Mouse (Mus musculus) 3134 (cell line): ENCODE measurements around the gene Iqcf5.
"Not testable (repeated sequence)": the region's sequence is repeated elsewhere in the genome, so short reads cannot be mapped to it uniquely, and the experiment has no call there.

Experiments
- DNase-seq: peaks from one replicate; pipeline ENCODE4 v3.0.0-alpha.2; 2011; ENCODE audit warnings: low spot score; ENCODE audit not compliant: insufficient read length; ENCODE audit errors: extremely low read depth

Gene Iqcf5

GRCm38 (mm10) chr9:106481075-106481474 is 33.3 kb upstream of the Iqcf5 start:
- DNase-seq = no peak

GRCm38 (mm10) chr9:106481676-106482075 is 32.7 kb upstream of the Iqcf5 start:
- no peak for DNase-seq

GRCm38 (mm10) chr9:106482578-106483115 is 31.7 kb upstream of the Iqcf5 start:
- no peak for DNase-seq

GRCm38 (mm10) chr9:106483136-106483535 is 31.2 kb upstream of the Iqcf5 start:
- no peak for DNase-seq

GRCm38 (mm10) chr9:106483606-106484005 is 30.8 kb upstream of the Iqcf5 start:
- no peak for DNase-seq

GRCm38 (mm10) chr9:106485076-106485475 is 29.3 kb upstream of the Iqcf5 start:
- no peak for DNase-seq

- DNase-seq = not testable (repeated sequence)
Measured at GRCm38 (mm10) chr9:106487602-106488001, 26.8 kb upstream of the Iqcf5 start.

- DNase-seq = no peak
Measured at GRCm38 (mm10) chr9:106499667-106500066, 14.7 kb upstream of the Iqcf5 start, which contains the start of gene Iqcf1. Gene Iqcf1, plus strand, starts transcription at chr9:106499967.

- no peak for DNase-seq
Measured at GRCm38 (mm10) chr9:106501846-106502245, 12.5 kb upstream of the Iqcf5 start.

- DNase-seq = no peak
Measured at GRCm38 (mm10) chr9:106504246-106504645, 10.1 kb upstream of the Iqcf5 start.

GRCm38 (mm10) chr9:106509356-106509755 is 5.0 kb upstream of the Iqcf5 start:
- no peak for DNase-seq

GRCm38 (mm10) chr9:106512729-106513450 is 1.5 kb upstream of the Iqcf5 start:
- DNase-seq = no peak

GRCm38 (mm10) chr9:106513566-106513965 is 807 bp upstream of the Iqcf5 start:
- no peak for DNase-seq

GRCm38 (mm10) chr9:106519433-106519832 is 5.1 kb downstream of the Iqcf5 start:
- no peak for DNase-seq

GRCm38 (mm10) chr9:106519909-106520308 is 5.5 kb downstream of the Iqcf5 start:
- no peak for DNase-seq

- DNase-seq = peak; percentile 20
Measured at GRCm38 (mm10) chr9:106531833-106532232, 17.5 kb downstream of the Iqcf5 start.

GRCm38 (mm10) chr9:106534296-106534695 is 19.9 kb downstream of the Iqcf5 start:
- DNase-seq = no peak

GRCm38 (mm10) chr9:106534975-106535374 is 20.6 kb downstream of the Iqcf5 start:
- no peak for DNase-seq

GRCm38 (mm10) chr9:106561531-106561930 is 47.2 kb downstream of the Iqcf5 start, which contains the start of gene Iqcf3:
Gene Iqcf3, minus strand, starts transcription at chr9:106561631.
- DNase-seq = no peak

- peak; percentile 25 for DNase-seq
Measured at GRCm38 (mm10) chr9:106562291-106562690, 47.9 kb downstream of the Iqcf5 start.

- no peak for DNase-seq
Measured at GRCm38 (mm10) chr9:106564025-106564424, 49.7 kb downstream of the Iqcf5 start.
